Mouse (Mus musculus) kidney, adult 2 months (tissue): ENCODE data around the gene Arl3.
"Not testable (repeated sequence)": the region's sequence is repeated elsewhere in the genome, so short reads cannot be mapped to it uniquely, and the experiment has no call there.

Experiments used
- CTCF ChIP-seq: fragments of 200-500 bp; conservative IDR thresholded peaks from 2 replicates; pipeline ENCODE4 v1.5.1; 2011; ENCODE audit warnings: low read depth, mild to moderate bottlenecking, control low read depth, low read length, moderate library complexity, mixed read lengths; ENCODE audit not compliant: insufficient read depth, insufficient read length
- POLR2A ChIP-seq: fragments of 200-500 bp; IDR thresholded peaks from one replicate; pipeline ENCODE4 v1.6.1; 2011; ENCODE audit warnings: low read depth, low read length, control low read depth

DNA sequence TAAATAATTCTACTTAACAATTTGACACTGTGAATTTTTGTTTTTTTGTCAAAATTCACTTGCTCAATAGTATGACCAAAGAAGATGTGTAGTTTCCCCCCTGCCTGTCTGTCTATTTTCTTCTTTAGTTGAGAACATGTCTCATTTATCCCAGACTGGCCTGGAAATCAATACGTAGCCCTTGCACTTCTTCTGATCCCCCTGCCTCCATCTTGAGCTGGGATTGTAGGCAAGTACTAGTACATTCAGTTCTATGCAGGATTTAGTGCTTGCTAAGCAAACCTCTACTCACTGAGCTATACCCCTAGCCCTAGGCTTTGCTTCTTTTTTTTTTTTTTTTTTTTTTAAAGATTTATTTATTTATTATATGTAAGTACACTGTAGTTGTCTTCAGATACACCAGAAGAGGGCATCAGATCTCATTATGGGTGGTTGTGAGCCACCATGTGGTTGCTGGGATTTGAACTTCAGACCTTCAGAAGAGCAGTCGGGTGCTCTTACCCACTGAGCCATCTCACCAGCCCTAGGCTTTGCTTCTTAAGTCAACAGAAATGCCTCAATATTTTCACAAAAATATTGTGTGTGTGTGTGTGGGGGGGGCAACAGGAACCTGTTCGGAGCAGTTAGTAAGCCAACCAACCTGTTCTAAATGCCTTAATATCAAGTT lies 1.7 kb downstream of the Arl3 start:
- TF ChIP-seq CTCF, POLR2A: not testable (repeated sequence)
